Comparison of ENCODE assay signal across 19 mouse cellular contexts in the genomic region with DNA sequence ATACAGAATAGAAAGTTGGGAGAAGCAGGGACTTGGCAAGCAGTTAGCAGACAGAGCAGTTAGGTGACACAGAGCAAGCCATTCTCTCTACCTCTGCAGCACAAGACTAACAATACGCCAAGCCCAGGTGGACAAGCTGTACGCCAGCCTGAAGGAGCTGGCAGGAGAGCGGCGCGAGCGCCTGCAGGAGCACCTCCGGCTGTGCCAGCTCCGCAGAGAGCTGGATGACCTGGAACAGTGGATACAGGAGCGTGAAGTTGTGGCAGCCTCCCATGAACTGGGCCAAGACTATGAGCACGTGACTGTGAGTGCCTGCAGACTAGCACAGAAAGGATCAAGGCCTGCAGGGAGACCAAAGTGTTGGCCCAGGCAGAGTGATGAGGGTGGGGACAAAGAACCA. TPM values are rescaled to one million over a fixed set of nuclear protein-coding genes. Genes with fewer than 3 reads are reported as not detected.
DNase-seq lines count a peak whose midpoint lies in the region; ATAC-seq and TF ChIP-seq lines count a peak whose summit lies in the region.
"Had no signal": no experiment of that assay in that cellular context is flagged by ENCODE, and none has a peak within 500 bp of the region (broad histone marks: within the 10 kb centered on the region; RNA-seq: fewer than 3 reads in every experiment).

No protein-coding gene starts in this region.

- no peak for TF ChIP-seq CTCF in kidney, adult 2 months (conservative IDR thresholded peaks at IDR 0.05; ENCODE audit: insufficient read depth, insufficient read length, low read depth, low read length)

- no peak for ATAC-seq in hindbrain, embryonic 13.5 days (ENCODE audit: low FRiP score)
- ATAC-seq in forebrain, embryonic 12.5 days (ENCODE audit: low FRiP score) = no peak
- ATAC-seq: activated CD4-positive, CD25-positive, alpha-beta regulatory T cell, adult 4 months had no signal

- peak; percentile 26 for DNase-seq in adrenal gland, postnatal 25 days
- no peak for DNase-seq in adrenal gland, adult 18-20 months (ENCODE audit: low spot score in 2 of 2)
- DNase-seq in kidney, adult 2 months = peak; percentile 34
- no peak for DNase-seq in kidney, adult 18-20 months
- DNase-seq in cerebellum, adult 11 months = peak; percentile 63
- DNase-seq in cerebellum, adult 9-11 months = peak; percentile 83
- DNase-seq: gastrocnemius, postnatal 25 days; right cerebral cortex, adult 18-20 months had no signal

- no peak overlapping the region for H3K27ac ChIP-seq in kidney, adult 2 months (ENCODE audit: insufficient read depth, low read depth, low read length)
- H3K27ac ChIP-seq in hindbrain, embryonic 13.5 days = no peak overlapping the region
- H3K27ac ChIP-seq in forebrain, embryonic 12.5 days = no peak overlapping the region
- H3K27ac ChIP-seq: heart, embryonic 10.5 days; hindbrain, embryonic 14.5 days; kidney, embryonic 15.5 days; midbrain, embryonic 12.5 days; neural tube, embryonic 12.5 days had no signal

- H3K4me3 ChIP-seq in kidney, adult 2 months (ENCODE audit: insufficient read depth, low read depth, low read length) = no peak overlapping the region
- H3K4me3 ChIP-seq in hindbrain, embryonic 13.5 days = no peak overlapping the region
- H3K4me3 ChIP-seq in forebrain, embryonic 12.5 days (replicated peaks) = no peak overlapping the region
- H3K4me3 ChIP-seq: heart, embryonic 10.5 days; kidney, embryonic 15.5 days; midbrain, embryonic 12.5 days; neural tube, embryonic 12.5 days had no signal

- H3K36me3 ChIP-seq in kidney, adult 2 months (ENCODE audit: control insufficient read depth, insufficient read depth, low read length) = no peaks in the 10 kb centered on the region
- peaks cover 95% of the 10 kb centered on the region for H3K36me3 ChIP-seq in hindbrain, embryonic 13.5 days
- peaks cover 90% of the 10 kb centered on the region for H3K36me3 ChIP-seq in forebrain, embryonic 12.5 days (replicated peaks)

- no peak overlapping the region for H3K9ac ChIP-seq in hindbrain, embryonic 13.5 days
- no peak overlapping the region for H3K9ac ChIP-seq in forebrain, embryonic 12.5 days
- H3K9ac ChIP-seq: hindbrain, embryonic 14.5 days; kidney, embryonic 15.5 days; midbrain, embryonic 12.5 days; neural tube, embryonic 12.5 days had no signal

- H3K9me3 ChIP-seq in hindbrain, embryonic 13.5 days = no peaks in the 10 kb centered on the region
- no peaks in the 10 kb centered on the region for H3K9me3 ChIP-seq in forebrain, embryonic 12.5 days
- H3K9me3 ChIP-seq: G1E; heart, embryonic 10.5 days; kidney, embryonic 15.5 days; midbrain, embryonic 12.5 days; neural tube, embryonic 12.5 days had no signal

- no peak overlapping the region for H3K4me2 ChIP-seq in hindbrain, embryonic 13.5 days
- H3K4me2 ChIP-seq in forebrain, embryonic 12.5 days = no peak overlapping the region
- H3K4me2 ChIP-seq: hindbrain, embryonic 14.5 days; kidney, embryonic 15.5 days; midbrain, embryonic 12.5 days; neural tube, embryonic 12.5 days had no signal

- WGBS in kidney, adult 2 months = 77% methylated on average over 10 of the region's 10 CpGs
- 95% methylated on average over 10 of the region's 10 CpGs for WGBS in hindbrain, embryonic 13.5 days
- 94% methylated on average over 10 of the region's 10 CpGs for WGBS in forebrain, embryonic 12.5 days

- H3K27me3 ChIP-seq in kidney, adult 2 months (replicated peaks; ENCODE audit: control insufficient read depth, insufficient read depth, low read length) = no peaks in the 10 kb centered on the region
- no peaks in the 10 kb centered on the region for H3K27me3 ChIP-seq in hindbrain, embryonic 13.5 days
- no peaks in the 10 kb centered on the region for H3K27me3 ChIP-seq in forebrain, embryonic 12.5 days
- H3K27me3 ChIP-seq: kidney, embryonic 15.5 days; midbrain, embryonic 12.5 days; neural tube, embryonic 12.5 days had no signal

- no peak for TF ChIP-seq POLR2A in kidney, adult 2 months (IDR thresholded peaks at IDR 0.05; ENCODE audit: low read depth, low read length)

- H3K4me1 ChIP-seq in kidney, adult 2 months (ENCODE audit: control insufficient read depth, insufficient read depth, low read length) = no peaks in the 10 kb centered on the region
- no peaks in the 10 kb centered on the region for H3K4me1 ChIP-seq in hindbrain, embryonic 13.5 days (replicated peaks)
- H3K4me1 ChIP-seq in forebrain, embryonic 12.5 days = no peaks in the 10 kb centered on the region
- H3K4me1 ChIP-seq: midbrain, embryonic 12.5 days; neural tube, embryonic 12.5 days had no signal

RNA-seq across cellular contexts. Expression of gene Rbm4b, which starts 10.6 kb away (rescaled TPM):
- 16.8 and 17.5 TPM in 2 replicates for total RNA-seq in adrenal gland, postnatal 25 days (2021)
- total RNA-seq in adrenal gland, adult 18-20 months (2021) = 10 to 100 TPM; 18.4 to 18.8 TPM
- 12.8 TPM in 2 replicates for polyA plus RNA-seq in kidney, adult 2 months (2012; rRNA removed)
- 188 and 189 TPM in 2 replicates for polyA plus RNA-seq in hindbrain, embryonic 13.5 days (2015; fragmentation: Nextera tagmentation; extraction: Ambion mirVana)
- polyA plus RNA-seq in forebrain, embryonic 12.5 days (2016; fragmentation: Nextera tagmentation; extraction: Ambion mirVana) = 151 and 159 TPM in 2 replicates

RNA-seq across cellular contexts. Expression of gene Sptbn2, which starts 34.7 kb away (rescaled TPM):
- 0.73 and 1.00 TPM in 2 replicates for total RNA-seq in adrenal gland, postnatal 25 days (2021)
- 1 to 10 TPM in 1 of 2 experiments, under 1 TPM in 1; 0.58 to 1.3 TPM for total RNA-seq in adrenal gland, adult 18-20 months (2021)
- 11.0 and 12.0 TPM in 2 replicates for polyA plus RNA-seq in kidney, adult 2 months (2012; rRNA removed)
- 30.0 and 33.3 TPM in 2 replicates for polyA plus RNA-seq in hindbrain, embryonic 13.5 days (2015; fragmentation: Nextera tagmentation; extraction: Ambion mirVana)
- 25.2 and 27.3 TPM in 2 replicates for polyA plus RNA-seq in forebrain, embryonic 12.5 days (2016; fragmentation: Nextera tagmentation; extraction: Ambion mirVana)
- total RNA-seq: megakaryocyte progenitor cell, adult 5-6 weeks; monocyte, adult 5-6 weeks had no signal

RNA-seq across cellular contexts. Expression of gene Gm960, which starts 47.2 kb away (rescaled TPM):
- total RNA-seq in adrenal gland, postnatal 25 days (2021) = 1.7 TPM in 1 of 2 replicates, not detected in the other
- total RNA-seq in adrenal gland, adult 18-20 months (2021) = not detected
- polyA plus RNA-seq in kidney, adult 2 months (2012; rRNA removed) = 1.1 TPM in 2 replicates
- 3.8 and 4.3 TPM in 2 replicates for polyA plus RNA-seq in hindbrain, embryonic 13.5 days (2015; fragmentation: Nextera tagmentation; extraction: Ambion mirVana)
- 4.5 and 5.4 TPM in 2 replicates for polyA plus RNA-seq in forebrain, embryonic 12.5 days (2016; fragmentation: Nextera tagmentation; extraction: Ambion mirVana)
- total RNA-seq: gastrocnemius, postnatal 25 days; megakaryocyte progenitor cell, adult 5-6 weeks; monocyte, adult 5-6 weeks had no signal
- polyA plus RNA-seq: activated CD4-positive, CD25-positive, alpha-beta regulatory T cell, adult 4 months; G1E had no signal

RNA-seq across cellular contexts. Expression of gene Rbm4, which starts 48.0 kb away (rescaled TPM):
- 62.4 and 65.4 TPM in 2 replicates for total RNA-seq in adrenal gland, postnatal 25 days (2021)
- 10 to 100 TPM; 64.1 to 66.8 TPM for total RNA-seq in adrenal gland, adult 18-20 months (2021)
- 44.6 and 47.5 TPM in 2 replicates for polyA plus RNA-seq in kidney, adult 2 months (2012; rRNA removed)
- 97.3 and 97.5 TPM in 2 replicates for polyA plus RNA-seq in hindbrain, embryonic 13.5 days (2015; fragmentation: Nextera tagmentation; extraction: Ambion mirVana)
- 86.4 and 95.2 TPM in 2 replicates for polyA plus RNA-seq in forebrain, embryonic 12.5 days (2016; fragmentation: Nextera tagmentation; extraction: Ambion mirVana)

Comparison
In these comparisons a context has a peak if more than half of its experiments do, and no peak if none do; other contexts are left out.
1. DNase-seq: peak in adrenal gland, postnatal 25 days (single experiment), kidney, adult 2 months (single experiment), cerebellum, adult 11 months (single experiment) and cerebellum, adult 9-11 months (single experiment); none in adrenal gland, adult 18-20 months (0 of 2) and kidney, adult 18-20 months (single experiment).
2. RNA of gene Rbm4b, which starts 10.6 kb away (polyA plus RNA-seq): 188 to 189 TPM in hindbrain, embryonic 13.5 days and 151 to 159 TPM in forebrain, embryonic 12.5 days; 12.8 TPM in kidney, adult 2 months; every median in the first group is over 10 times any median in the second.